In the genomic region with DNA sequence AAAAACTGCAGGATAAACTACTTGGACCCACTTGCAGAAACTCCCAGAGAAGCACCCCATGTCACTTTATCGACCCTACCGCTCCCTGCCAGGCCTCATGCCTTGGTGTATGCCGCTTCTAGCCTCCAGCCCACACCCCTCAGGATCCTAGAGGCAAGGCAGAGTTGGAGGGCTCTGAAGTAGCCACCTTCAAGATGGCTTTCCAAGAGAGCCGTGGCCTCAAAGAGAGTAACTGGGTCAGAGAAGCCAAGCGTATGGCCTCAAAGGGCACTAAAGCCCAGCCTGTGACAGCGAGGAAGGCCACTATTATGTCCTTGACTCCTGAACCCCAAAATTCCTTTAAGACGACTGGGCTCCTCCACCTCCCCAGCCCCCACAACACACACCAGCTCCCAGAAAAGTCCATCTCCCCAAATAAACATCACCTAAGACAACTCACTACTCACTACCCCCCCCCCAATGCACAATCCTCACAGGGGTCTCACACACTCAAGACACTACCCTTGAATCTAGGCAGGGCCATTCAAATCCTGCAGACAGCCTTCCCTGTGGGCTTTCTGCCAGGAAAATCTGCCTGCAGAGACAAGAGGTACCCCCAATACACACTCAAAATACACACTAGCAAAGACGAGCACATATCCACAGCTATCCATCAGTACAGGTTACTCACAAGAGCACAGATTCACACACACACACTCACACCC, we compare ENCODE assay signal across 11 mouse cellular contexts. TPM values are rescaled to one million over a fixed set of nuclear protein-coding genes. Genes with fewer than 3 reads are reported as not detected.
DNase-seq lines count a peak whose midpoint lies in the region; ATAC-seq lines count a peak whose summit lies in the region.
"Had no signal": no experiment of that assay in that cellular context is flagged by ENCODE, and none has a peak within 500 bp of the region (broad histone marks: within the 10 kb centered on the region; RNA-seq: fewer than 3 reads in every experiment).

No protein-coding gene starts in this region.

- H3K27ac ChIP-seq in heart, embryonic 15.5 days: no peak overlapping the region
- 0 out of 2 replicates have a peak overlapping the region, but pooled peaks have one; percentile 26 for H3K27ac ChIP-seq in embryonic facial prominence, embryonic 12.5 days
- peak overlapping the region; percentile 98 for H3K27ac ChIP-seq in hindbrain, embryonic 12.5 days
- peak overlapping the region; percentile 96 for H3K27ac ChIP-seq in midbrain, embryonic 14.5 days (replicated peaks; ENCODE audit: low read depth, low read length)

- peaks cover 31% of the 10 kb centered on the region for H3K4me1 ChIP-seq in heart, embryonic 15.5 days (replicated peaks)
- peaks cover 49% of the 10 kb centered on the region for H3K4me1 ChIP-seq in embryonic facial prominence, embryonic 12.5 days
- peaks cover 70% of the 10 kb centered on the region for H3K4me1 ChIP-seq in hindbrain, embryonic 12.5 days
- H3K4me1 ChIP-seq in midbrain, embryonic 14.5 days (ENCODE audit: control insufficient read depth, insufficient read depth, low read length): peaks cover 60% of the 10 kb centered on the region

- peak overlapping the region; percentile 98 for H3K4me3 ChIP-seq in heart, embryonic 15.5 days
- peak overlapping the region; percentile 89 for H3K4me3 ChIP-seq in embryonic facial prominence, embryonic 12.5 days
- H3K4me3 ChIP-seq in hindbrain, embryonic 12.5 days: peak overlapping the region; percentile 82
- peak overlapping the region; percentile 96 for H3K4me3 ChIP-seq in midbrain, embryonic 14.5 days (replicated peaks; ENCODE audit: low read depth, low read length)

- no peak for DNase-seq in heart, postnatal 36 days
- DNase-seq in midbrain, embryonic 14.5 days: no peak
- DNase-seq in adrenal gland, postnatal 14 days: no peak
- no peak for DNase-seq in frontal cortex, postnatal 10 days (ENCODE audit: low spot score in 2 of 2)
- DNase-seq: adrenal gland, adult 8-10 months; kidney, adult 18-20 months; lung, postnatal 14 days had no signal

- ATAC-seq in heart, embryonic 15.5 days (replicated peaks; ENCODE audit: insufficient number of reproducible peaks, insufficient read depth, low FRiP score, low read depth): no peak
- no peak for ATAC-seq in embryonic facial prominence, embryonic 12.5 days (ENCODE audit: insufficient number of reproducible peaks, insufficient read depth, low FRiP score, low TSS enrichment)
- ATAC-seq in hindbrain, embryonic 12.5 days (ENCODE audit: low FRiP score): no peak
- no peak for ATAC-seq in midbrain, embryonic 14.5 days (ENCODE audit: low FRiP score, low TSS enrichment)
- ATAC-seq in erythroid progenitor cell, adult 5-6 weeks (replicated peaks; ENCODE audit: low FRiP score, poor library complexity, severe bottlenecking): no peak

- H3K9ac ChIP-seq in heart, embryonic 15.5 days: no peak overlapping the region
- H3K9ac ChIP-seq in embryonic facial prominence, embryonic 12.5 days: peak overlapping the region; percentile 95
- H3K9ac ChIP-seq in hindbrain, embryonic 12.5 days: peak overlapping the region; percentile 84
- H3K9ac ChIP-seq in midbrain, embryonic 14.5 days (replicated peaks; ENCODE audit: low read length): peak overlapping the region; percentile 97

- H3K9me3 ChIP-seq in heart, embryonic 15.5 days (replicated peaks): no peaks in the 10 kb centered on the region
- H3K9me3 ChIP-seq in embryonic facial prominence, embryonic 12.5 days: no peaks in the 10 kb centered on the region
- no peaks in the 10 kb centered on the region for H3K9me3 ChIP-seq in hindbrain, embryonic 12.5 days (replicated peaks)
- H3K9me3 ChIP-seq in midbrain, embryonic 14.5 days (ENCODE audit: control insufficient read depth, low read length): no peaks in the 10 kb centered on the region

- H3K4me2 ChIP-seq in heart, embryonic 15.5 days: peak overlapping the region; percentile 85
- H3K4me2 ChIP-seq in embryonic facial prominence, embryonic 12.5 days (replicated peaks): peak overlapping the region; percentile 62
- peak overlapping the region; percentile 90 for H3K4me2 ChIP-seq in hindbrain, embryonic 12.5 days (replicated peaks)
- peak overlapping the region; percentile 98 for H3K4me2 ChIP-seq in midbrain, embryonic 14.5 days (ENCODE audit: low read length)

- H3K36me3 ChIP-seq in heart, embryonic 15.5 days: no peaks in the 10 kb centered on the region
- peaks cover 12% of the 10 kb centered on the region; the same call in 1 of the 2 replicates for H3K36me3 ChIP-seq in embryonic facial prominence, embryonic 12.5 days
- H3K36me3 ChIP-seq in hindbrain, embryonic 12.5 days: no peaks in the 10 kb centered on the region
- peaks cover 8% of the 10 kb centered on the region for H3K36me3 ChIP-seq in midbrain, embryonic 14.5 days (ENCODE audit: control insufficient read depth, insufficient read depth, low read length)

- WGBS in heart, embryonic 15.5 days: 63% methylated on average over 8 of the region's 8 CpGs
- WGBS in embryonic facial prominence, embryonic 12.5 days: 38% methylated on average over 8 of the region's 8 CpGs
- 16% methylated on average over 8 of the region's 8 CpGs for WGBS in hindbrain, embryonic 12.5 days
- 6% methylated on average over 8 of the region's 8 CpGs for WGBS in midbrain, embryonic 14.5 days

- no peaks in the 10 kb centered on the region for H3K27me3 ChIP-seq in heart, embryonic 15.5 days
- no peaks in the 10 kb centered on the region for H3K27me3 ChIP-seq in embryonic facial prominence, embryonic 12.5 days
- H3K27me3 ChIP-seq in hindbrain, embryonic 12.5 days: no peaks in the 10 kb centered on the region
- no peaks in the 10 kb centered on the region for H3K27me3 ChIP-seq in midbrain, embryonic 14.5 days (ENCODE audit: control insufficient read depth, insufficient read depth, low read length)

- intact Hi-C loops in heart, postnatal 36 days (cut with DNase I): no loop called here

RNA-seq across cellular contexts. Expression of gene Vangl2, which starts 2.9 kb away (rescaled TPM):
- polyA plus RNA-seq in heart, embryonic 15.5 days (2015; fragmentation: Nextera tagmentation; extraction: Ambion mirVana): 6.7 and 8.5 TPM in 2 replicates
- 1 to 10 TPM; 2.3 to 3.1 TPM for total RNA-seq in heart, postnatal 36 days (2021)
- polyA plus RNA-seq in embryonic facial prominence, embryonic 12.5 days (2016; fragmentation: Nextera tagmentation; extraction: Ambion mirVana): 24.7 and 25.6 TPM in 2 replicates
- 60.4 and 68.6 TPM in 2 replicates for polyA plus RNA-seq in hindbrain, embryonic 12.5 days (2016; fragmentation: Nextera tagmentation; extraction: Ambion mirVana)
- polyA plus RNA-seq in midbrain, embryonic 14.5 days (2014; fragmentation: Nextera tagmentation; extraction: Ambion mirVana): 52.7 and 57.3 TPM in 2 replicates
- total RNA-seq in erythroid progenitor cell, adult 5-6 weeks (2015; ENCODE audit: low replicate concordance): 0.84 and 1.1 TPM in 2 replicates
- 0.13 and 0.83 TPM in 2 replicates for total RNA-seq in erythroid progenitor cell, adult 5-6 weeks (2017; ENCODE audit: low replicate concordance)
- total RNA-seq in adrenal gland, postnatal 14 days (2021): 4.6 and 6.8 TPM in 2 replicates

RNA-seq across cellular contexts. Expression of gene Nhlh1, which starts 32.0 kb away (rescaled TPM):
- not detected in 2 replicates for polyA plus RNA-seq in heart, embryonic 15.5 days (2015; fragmentation: Nextera tagmentation; extraction: Ambion mirVana)
- not detected for total RNA-seq in heart, postnatal 36 days (2021)
- 3.9 and 4.1 TPM in 2 replicates for polyA plus RNA-seq in embryonic facial prominence, embryonic 12.5 days (2016; fragmentation: Nextera tagmentation; extraction: Ambion mirVana)
- 14.5 and 15.3 TPM in 2 replicates for polyA plus RNA-seq in hindbrain, embryonic 12.5 days (2016; fragmentation: Nextera tagmentation; extraction: Ambion mirVana)
- 3.6 and 5.5 TPM in 2 replicates for polyA plus RNA-seq in midbrain, embryonic 14.5 days (2014; fragmentation: Nextera tagmentation; extraction: Ambion mirVana)
- not detected in 2 replicates for total RNA-seq in erythroid progenitor cell, adult 5-6 weeks (2015; ENCODE audit: low replicate concordance)
- total RNA-seq in erythroid progenitor cell, adult 5-6 weeks (2017; ENCODE audit: low replicate concordance): not detected in 2 replicates
- total RNA-seq in adrenal gland, postnatal 14 days (2021): not detected in 2 replicates
- total RNA-seq: adrenal gland, adult 8-10 months had no signal

RNA-seq across cellular contexts. Expression of gene Copa, which starts 57.0 kb away (rescaled TPM):
- 152 and 186 TPM in 2 replicates for polyA plus RNA-seq in heart, embryonic 15.5 days (2015; fragmentation: Nextera tagmentation; extraction: Ambion mirVana)
- total RNA-seq in heart, postnatal 36 days (2021): 100 to 1,000 TPM; 112 to 113 TPM
- 231 and 236 TPM in 2 replicates for polyA plus RNA-seq in embryonic facial prominence, embryonic 12.5 days (2016; fragmentation: Nextera tagmentation; extraction: Ambion mirVana)
- 233 and 256 TPM in 2 replicates for polyA plus RNA-seq in hindbrain, embryonic 12.5 days (2016; fragmentation: Nextera tagmentation; extraction: Ambion mirVana)
- polyA plus RNA-seq in midbrain, embryonic 14.5 days (2014; fragmentation: Nextera tagmentation; extraction: Ambion mirVana): 96.5 and 188 TPM in 2 replicates
- 44.9 and 67.4 TPM in 2 replicates for total RNA-seq in erythroid progenitor cell, adult 5-6 weeks (2015; ENCODE audit: low replicate concordance)
- 41.3 and 47.1 TPM in 2 replicates for total RNA-seq in erythroid progenitor cell, adult 5-6 weeks (2017; ENCODE audit: low replicate concordance)
- 161 TPM in 2 replicates for total RNA-seq in adrenal gland, postnatal 14 days (2021)

RNA-seq across cellular contexts. Expression of gene Ncstn, which starts 57.2 kb away (rescaled TPM):
- 91.8 and 117 TPM in 2 replicates for polyA plus RNA-seq in heart, embryonic 15.5 days (2015; fragmentation: Nextera tagmentation; extraction: Ambion mirVana)
- total RNA-seq in heart, postnatal 36 days (2021): 10 to 100 TPM; 45.5 to 50.1 TPM
- polyA plus RNA-seq in embryonic facial prominence, embryonic 12.5 days (2016; fragmentation: Nextera tagmentation; extraction: Ambion mirVana): 106 and 107 TPM in 2 replicates
- 128 and 132 TPM in 2 replicates for polyA plus RNA-seq in hindbrain, embryonic 12.5 days (2016; fragmentation: Nextera tagmentation; extraction: Ambion mirVana)
- polyA plus RNA-seq in midbrain, embryonic 14.5 days (2014; fragmentation: Nextera tagmentation; extraction: Ambion mirVana): 97.7 and 117 TPM in 2 replicates
- 43.2 and 52.0 TPM in 2 replicates for total RNA-seq in erythroid progenitor cell, adult 5-6 weeks (2015; ENCODE audit: low replicate concordance)
- total RNA-seq in erythroid progenitor cell, adult 5-6 weeks (2017; ENCODE audit: low replicate concordance): 14.7 and 16.4 TPM in 2 replicates
- total RNA-seq in adrenal gland, postnatal 14 days (2021): 89.8 and 101 TPM in 2 replicates
